Mouse (Mus musculus) brain, embryonic 14.5 days (tissue): Measurements from ENCODE around the gene Trim12a.
"Not testable (repeated sequence)": the region's sequence is repeated elsewhere in the genome, so short reads cannot be mapped to it uniquely, and the experiment has no call there.

Source experiments
- CTCF ChIP-seq: fragments of 200-500 bp; IDR thresholded peaks from 2 replicates; pipeline ENCODE4 v1.5.1; 2012; ENCODE audit warnings: inconsistent platforms, mild to moderate bottlenecking, moderate library complexity, borderline replicate concordance; ENCODE audit not compliant: insufficient read depth, insufficient read length; ENCODE audit errors: extremely low read depth
- POLR2A ChIP-seq: fragments of 200-500 bp; IDR thresholded peaks from 2 replicates; pipeline ENCODE4 v1.6.1; 2012; ENCODE audit warnings: mild to moderate bottlenecking, inconsistent platforms, borderline replicate concordance; ENCODE audit not compliant: poor library complexity, insufficient read depth, insufficient read length, severe bottlenecking; ENCODE audit errors: extremely low read depth

- not testable (repeated sequence) for TF ChIP-seq CTCF, POLR2A
Measured at GRCm38 (mm10) chr7:104279361-104279760, 35.9 kb downstream of the Trim12a start.
